Mouse (Mus musculus) intestine, embryonic 15.5 days (tissue): ENCODE data around the gene Kif11. TPM values are rescaled to one million over a fixed set of nuclear protein-coding genes. Genes with fewer than 3 reads are reported as not detected.

Experiments
- ATAC-seq: fragments of 200-750 bp; cut with Nextera tagmentation; 2 replicates; pipeline ENCODE4 v1.8.0; 2017; ENCODE audit warnings: moderate TSS enrichment, moderate library complexity
- H3K27ac ChIP-seq: fragments of 300-500 bp; sonication (generic); 2 replicates; pipeline ENCODE4 v1.5.1; 2015; ENCODE audit warnings: mild to moderate bottlenecking, inconsistent platforms
- H3K27me3 ChIP-seq: fragments of 300-500 bp; sonication (generic); replicated peaks from 2 replicates; pipeline ENCODE4 v1.6.1; 2015; ENCODE audit warnings: inconsistent platforms
- H3K36me3 ChIP-seq: fragments of 300-500 bp; sonication (generic); 2 replicates; pipeline ENCODE4 v1.6.1; 2015; ENCODE audit warnings: inconsistent platforms
- H3K4me1 ChIP-seq: fragments of 300-500 bp; sonication (generic); replicated peaks from 2 replicates; pipeline ENCODE4 v1.6.1; 2015; ENCODE audit warnings: inconsistent platforms
- H3K4me2 ChIP-seq: fragments of 300-500 bp; sonication (generic); replicated peaks from 2 replicates; pipeline ENCODE4 v1.6.1; 2015; ENCODE audit warnings: mild to moderate bottlenecking, inconsistent platforms
- H3K4me3 ChIP-seq: fragments of 300-500 bp; sonication (generic); replicated peaks from 2 replicates; pipeline ENCODE4 v1.5.1; 2015; ENCODE audit warnings: inconsistent platforms
- H3K9ac ChIP-seq: fragments of 300-500 bp; sonication (generic); 2 replicates; pipeline ENCODE4 v1.6.1; 2015; ENCODE audit warnings: inconsistent platforms
- H3K9me3 ChIP-seq: fragments of 300-500 bp; sonication (generic); 2 replicates; pipeline ENCODE4 v1.6.1; 2016; ENCODE audit warnings: inconsistent platforms
- WGBS: fragments of 180-500 bp; shearing (Covaris S2); methylation state at CpG from one replicate; pipeline ENCODE4 v1.1.7; 2015; 5-methylcytosine and 5-hydroxymethylcytosine counted together
- polyA plus RNA-seq: library from polyadenylated mRNA; unstranded; fragments of >200 nt; fragmentation: Nextera tagmentation; extraction: Ambion mirVana; gene quantifications from 2 replicates; pipeline ENCODE4 v1.2.1, GENCODE M21; 2015

The Kif11 gene
- polyA plus RNA-seq, 1 experiment from 2014 or later, result 51.7 TPM

DNA sequence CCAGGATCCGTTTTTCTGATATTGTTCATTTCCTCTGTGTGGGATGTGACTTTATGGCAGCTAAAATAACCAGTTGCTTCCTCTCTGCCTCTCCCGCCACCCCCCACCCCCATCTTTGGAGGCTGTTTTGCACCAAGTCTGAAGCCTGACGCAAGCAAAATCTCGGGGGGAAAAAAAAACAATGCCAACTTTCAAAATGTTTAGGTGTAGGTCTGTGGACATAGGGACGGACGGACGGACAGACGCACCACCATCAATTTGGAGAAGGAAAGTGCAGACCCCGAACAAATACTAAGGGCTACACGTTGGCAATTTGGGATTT, 59.6 kb downstream of the Kif11 start:
- H3K4me2 ChIP-seq, result peak overlapping the region; percentile 88; the same call in 1 of the 2 replicates
- no peak for ATAC-seq
- peak overlapping the region; percentile 56; the same call in 1 of the 2 replicates for H3K4me3 ChIP-seq
- H3K36me3 ChIP-seq, result no peaks in the 10 kb centered on the region
- no peak overlapping the region for H3K27ac ChIP-seq
- 9% methylated on average over 10 of the region's 10 CpGs for WGBS
- H3K9me3 ChIP-seq, result no peaks in the 10 kb centered on the region
- no peak overlapping the region for H3K9ac ChIP-seq
- peaks cover 68% of the 10 kb centered on the region for H3K27me3 ChIP-seq
- H3K4me1 ChIP-seq, result peaks cover 15% of the 10 kb centered on the region

GRCm38 (mm10) chr19:37436514-37437288, 60.5 kb downstream of the Kif11 start:
- WGBS, result 14% methylated on average over 28 of the region's 28 CpGs
- Histone ChIP-seq H3K36me3 (no peaks in the 10 kb centered on the region), H3K4me2 (peak overlapping the region; percentile 30; the same call in 1 of the 2 replicates), H3K27me3 (peaks cover 68% of the 10 kb centered on the region), H3K4me1 (peaks cover 15% of the 10 kb centered on the region), H3K9me3 (no peaks in the 10 kb centered on the region), H3K4me3 (no peak overlapping the region), H3K9ac (no peak overlapping the region), H3K27ac (0 out of 2 replicates have a peak overlapping the region, but pooled peaks have one; percentile 11)
- no peak for ATAC-seq

GRCm38 (mm10) chr19:37437289-37437606, 61.0 kb downstream of the Kif11 start:
- peaks cover 15% of the 10 kb centered on the region for H3K4me1 ChIP-seq
- H3K27ac ChIP-seq, result no peak overlapping the region
- H3K4me2 ChIP-seq, result peak overlapping the region; percentile 30; the same call in 1 of the 2 replicates
- H3K9ac ChIP-seq, result no peak overlapping the region
- H3K4me3 ChIP-seq, result no peak overlapping the region
- H3K27me3 ChIP-seq, result peaks cover 64% of the 10 kb centered on the region
- H3K9me3 ChIP-seq, result no peaks in the 10 kb centered on the region
- 15% methylated on average over 14 of the region's 14 CpGs for WGBS
- no peaks in the 10 kb centered on the region for H3K36me3 ChIP-seq
- ATAC-seq, result no peak

DNA sequence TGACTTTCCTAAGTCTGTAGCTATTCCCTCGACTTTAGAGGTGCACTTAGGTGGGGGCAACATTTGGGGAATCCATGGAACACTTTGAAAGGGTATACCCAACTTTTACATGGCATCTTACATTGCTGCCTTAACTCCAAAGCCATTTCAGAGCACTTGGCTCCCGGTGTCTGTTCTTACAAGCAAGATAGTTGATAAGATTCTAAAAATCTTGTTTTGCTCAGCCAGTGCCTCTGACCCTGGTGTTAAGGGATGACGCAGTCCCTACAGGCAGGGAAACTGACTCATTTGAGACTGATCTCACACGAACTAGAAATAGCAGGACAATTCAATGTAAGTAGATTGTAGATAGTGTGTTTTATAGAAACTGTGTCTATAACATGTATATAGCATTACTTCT, 64.0 kb downstream of the Kif11 start:
- Histone ChIP-seq H3K9me3 (no peaks in the 10 kb centered on the region), H3K36me3 (no peaks in the 10 kb centered on the region), H3K4me1 (peaks cover 4% of the 10 kb centered on the region; the same call in 1 of the 2 replicates), H3K9ac (no peak overlapping the region), H3K27ac (no peak overlapping the region), H3K4me3 (no peak overlapping the region), H3K4me2 (no peak overlapping the region), H3K27me3 (peaks cover 36% of the 10 kb centered on the region)
- WGBS, result 73% methylated on average over 4 of the region's 4 CpGs
- no peak for ATAC-seq

DNA sequence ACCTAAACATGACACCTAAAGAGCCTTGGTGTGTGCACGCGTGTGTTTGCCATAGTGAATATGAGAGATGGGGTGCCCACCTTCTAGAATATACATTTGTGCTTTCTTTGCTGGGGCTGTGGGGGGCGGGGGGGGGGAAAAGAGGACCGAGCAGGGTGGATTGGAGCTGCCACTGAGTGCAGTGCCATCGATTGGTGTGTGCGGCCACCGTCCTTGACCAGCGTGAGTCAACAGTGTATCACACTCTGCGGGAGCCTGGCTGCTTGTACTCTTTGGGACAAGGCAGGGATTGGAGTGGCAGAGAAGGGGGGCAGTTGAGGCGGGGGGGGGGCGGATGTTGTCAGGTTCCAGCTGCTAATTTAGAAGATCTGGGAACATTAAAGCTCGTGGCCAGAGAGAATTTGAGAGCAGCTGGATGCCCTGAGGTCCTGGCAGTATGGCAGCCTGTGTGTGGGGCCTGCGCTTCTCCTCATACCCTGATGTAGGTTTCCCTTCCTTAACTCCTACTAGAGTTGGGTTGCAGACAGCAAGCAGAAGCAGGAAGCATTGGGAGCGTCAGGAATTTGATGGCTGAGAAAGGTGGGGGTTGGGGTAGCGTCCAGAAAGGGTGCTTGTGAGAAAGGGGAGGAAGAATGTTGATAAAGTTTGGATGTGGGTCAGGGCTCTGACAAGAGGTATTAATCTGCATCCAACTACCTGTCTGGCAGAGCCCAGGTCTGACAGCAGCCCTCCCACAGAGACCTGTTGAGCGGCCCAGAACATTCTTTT, 64.7 kb downstream of the Kif11 start:
- H3K27me3 ChIP-seq, result peaks cover 29% of the 10 kb centered on the region
- WGBS, result 73% methylated on average over 16 of the region's 16 CpGs
- ATAC-seq, result no peak; the same call in 1 of the 2 replicates

GRCm38 (mm10) chr19:37442524-37443286, 66.5 kb downstream of the Kif11 start:
- Histone ChIP-seq H3K4me1 (no peaks in the 10 kb centered on the region), H3K4me2 (no peak overlapping the region), H3K9ac (no peak overlapping the region), H3K4me3 (no peak overlapping the region), H3K27me3 (peaks cover 11% of the 10 kb centered on the region; the same call in 1 of the 2 replicates), H3K27ac (no peak overlapping the region), H3K36me3 (no peaks in the 10 kb centered on the region), H3K9me3 (no peaks in the 10 kb centered on the region)
- no peak for ATAC-seq
- 63% methylated on average over 10 of the region's 10 CpGs for WGBS

More for the DNA sequence above, 64.7 kb downstream of the Kif11 start:
- Histone ChIP-seq H3K4me1 (no peaks in the 10 kb centered on the region), H3K36me3 (no peaks in the 10 kb centered on the region), H3K9me3 (no peaks in the 10 kb centered on the region), H3K9ac (no peak overlapping the region), H3K4me3 (no peak overlapping the region), H3K4me2 (no peak overlapping the region), H3K27ac (no peak overlapping the region)

DNA sequence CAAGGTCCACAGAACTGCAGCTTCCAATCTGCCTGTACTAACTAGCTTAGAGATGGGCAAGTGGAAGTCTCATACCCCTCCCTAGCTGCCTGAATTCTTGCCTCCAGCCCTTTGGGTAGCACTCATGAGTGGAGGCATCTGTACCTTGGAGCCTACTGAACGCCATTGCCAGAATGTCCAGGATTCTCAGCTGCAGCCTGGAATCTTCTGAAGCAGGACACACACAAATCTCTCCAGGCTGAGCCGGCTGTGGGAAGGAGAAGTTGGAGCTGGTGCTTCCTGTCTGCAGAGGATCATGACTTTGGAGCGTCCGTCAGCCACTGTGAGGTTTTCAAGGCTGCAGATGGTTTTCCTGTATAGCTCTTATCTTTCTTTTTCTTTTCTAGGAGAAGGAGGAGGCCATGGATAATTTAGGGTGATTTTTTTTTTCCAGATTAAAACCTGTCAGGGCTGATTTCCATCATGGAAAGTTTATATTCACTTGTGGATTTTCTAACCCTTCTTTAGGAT, 67.5 kb downstream of the Kif11 start:
- no peak overlapping the region for H3K4me2 ChIP-seq

GRCm38 (mm10) chr19:37448212-37448611, 72.0 kb downstream of the Kif11 start:
- no peaks in the 10 kb centered on the region for H3K9me3 ChIP-seq
- 61% methylated on average over 5 of the region's 5 CpGs for WGBS
- no peak for ATAC-seq

More for the DNA sequence above, 67.5 kb downstream of the Kif11 start:
- Histone ChIP-seq H3K27me3 (peaks cover 10% of the 10 kb centered on the region; the same call in 1 of the 2 replicates), H3K4me1 (no peaks in the 10 kb centered on the region), H3K4me3 (no peak overlapping the region), H3K36me3 (no peaks in the 10 kb centered on the region), H3K27ac (no peak overlapping the region), H3K9ac (no peak overlapping the region), H3K9me3 (no peaks in the 10 kb centered on the region)
- WGBS, result 42% methylated on average over 4 of the region's 4 CpGs
- ATAC-seq, result no peak

GRCm38 (mm10) chr19:37449246-37449645, 73.0 kb downstream of the Kif11 start:
- Histone ChIP-seq H3K36me3 (no peaks in the 10 kb centered on the region), H3K9ac (no peak overlapping the region), H3K4me1 (no peaks in the 10 kb centered on the region), H3K4me3 (no peak overlapping the region), H3K4me2 (no peak overlapping the region), H3K27ac (no peak overlapping the region), H3K27me3 (no peaks in the 10 kb centered on the region), H3K9me3 (no peaks in the 10 kb centered on the region)
- 84% methylated on average over 3 of the region's 3 CpGs for WGBS
- ATAC-seq, result no peak

More at GRCm38 (mm10) chr19:37448212-37448611, 72.0 kb downstream of the Kif11 start:
- Histone ChIP-seq H3K4me1 (no peaks in the 10 kb centered on the region), H3K9ac (no peak overlapping the region), H3K36me3 (no peaks in the 10 kb centered on the region), H3K4me3 (no peak overlapping the region), H3K4me2 (no peak overlapping the region), H3K27me3 (no peaks in the 10 kb centered on the region), H3K27ac (no peak overlapping the region)

DNA sequence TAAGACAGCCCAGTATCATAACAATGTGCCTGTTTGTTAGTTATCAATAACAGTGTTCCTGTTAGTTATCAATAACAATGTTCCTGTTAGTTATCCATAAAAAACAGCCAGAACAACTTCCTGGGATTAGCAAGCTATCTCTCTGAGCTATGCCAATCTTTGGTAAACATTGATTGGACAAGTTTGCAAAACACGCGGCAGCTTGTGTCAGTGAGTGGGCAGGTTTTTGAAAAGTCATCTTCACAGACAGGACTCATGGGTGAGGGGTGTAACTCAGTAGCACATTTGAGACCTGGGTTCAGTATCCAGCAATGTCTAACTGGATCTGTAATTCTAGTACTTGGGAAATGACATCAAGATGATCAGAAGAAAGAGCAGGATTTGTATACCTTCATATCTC, 79.3 kb downstream of the Kif11 start:
- Histone ChIP-seq H3K4me3 (no peak overlapping the region), H3K4me1 (no peaks in the 10 kb centered on the region), H3K9ac (no peak overlapping the region), H3K36me3 (no peaks in the 10 kb centered on the region), H3K9me3 (no peaks in the 10 kb centered on the region), H3K27ac (no peak overlapping the region), H3K27me3 (no peaks in the 10 kb centered on the region), H3K4me2 (no peak overlapping the region)
- ATAC-seq, result no peak
- 78% methylated on average over 2 of the region's 2 CpGs for WGBS

GRCm38 (mm10) chr19:37455961-37456360, 79.8 kb downstream of the Kif11 start:
- Histone ChIP-seq H3K4me3 (no peak overlapping the region), H3K9me3 (no peaks in the 10 kb centered on the region), H3K4me1 (no peaks in the 10 kb centered on the region), H3K4me2 (no peak overlapping the region), H3K36me3 (no peaks in the 10 kb centered on the region), H3K27ac (no peak overlapping the region), H3K9ac (no peak overlapping the region), H3K27me3 (no peaks in the 10 kb centered on the region)
- WGBS, result 98% methylated on average over 1 of the region's 1 CpGs
- ATAC-seq, result no peak

GRCm38 (mm10) chr19:37458013-37458412, 81.8 kb downstream of the Kif11 start:
- Histone ChIP-seq H3K36me3 (no peaks in the 10 kb centered on the region), H3K9me3 (no peaks in the 10 kb centered on the region), H3K4me2 (no peak overlapping the region), H3K9ac (no peak overlapping the region), H3K27ac (no peak overlapping the region), H3K4me1 (no peaks in the 10 kb centered on the region), H3K27me3 (no peaks in the 10 kb centered on the region), H3K4me3 (no peak overlapping the region)
- ATAC-seq, result no peak
- WGBS, result 65% methylated on average over 6 of the region's 6 CpGs
